29 mouse cellular contexts compared by ENCODE assay signal in genomic region chr4:146915196-146915595, GRCm38 (mm10). TPM values are rescaled to one million over a fixed set of nuclear protein-coding genes. Genes with fewer than 3 reads are reported as not detected.
DNase-seq lines count a peak whose midpoint lies in the region; ATAC-seq and TF ChIP-seq lines count a peak whose summit lies in the region.
"Had no signal": no experiment of that assay in that cellular context is flagged by ENCODE, and none has a peak within 500 bp of the region (broad histone marks: within the 10 kb centered on the region; RNA-seq: fewer than 3 reads in every experiment).

No protein-coding gene starts in this region.

- H3K36me3 ChIP-seq in hindbrain, embryonic 13.5 days = no peaks in the 10 kb centered on the region
- H3K36me3 ChIP-seq in hindbrain, embryonic 10.5 days = no peaks in the 10 kb centered on the region
- H3K36me3 ChIP-seq in stomach, embryonic 16.5 days (ENCODE audit: control insufficient read depth, insufficient read depth, low read length) = no peaks in the 10 kb centered on the region
- no peaks in the 10 kb centered on the region for H3K36me3 ChIP-seq in stomach, postnatal 0 days (ENCODE audit: control insufficient read depth, insufficient read depth, low read length)
- H3K36me3 ChIP-seq in ES-E14 (ENCODE audit: control insufficient read depth, insufficient read depth, low read length, poor library complexity, severe bottlenecking) = no peaks in the 10 kb centered on the region; the same call in 1 of the 2 replicates
- H3K36me3 ChIP-seq: embryonic facial prominence, embryonic 10.5 days; embryonic facial prominence, embryonic 12.5 days; forebrain, embryonic 15.5 days had no signal

- no peak for TF ChIP-seq CTCF in stomach, postnatal 0 days (IDR thresholded peaks at IDR 0.05; ENCODE audit: low read depth)

- DNase-seq in hindbrain, embryonic 10.5 days (ENCODE audit: low spot score) = no peak
- DNase-seq in stomach, postnatal 0 days (ENCODE audit: low spot score) = no peak
- no peak for DNase-seq in ES-E14 (ENCODE audit: low read depth, low spot score)
- DNase-seq in ZHBTc4 (ENCODE audit: low read depth, low spot score) = peak; percentile 43
- no peak for DNase-seq in cerebellum, postnatal 4 days (ENCODE audit: low spot score in 2 of 2)
- no peak for DNase-seq in lung, postnatal 14 days
- DNase-seq: adrenal gland, adult 2 months; adrenal gland, postnatal 10 days; adrenal gland, postnatal 25 days; cerebellum, adult 11 months; cerebellum, adult 18-20 months; cerebellum, adult 8-10 months; cerebellum, adult 9-11 months; cerebellum, postnatal 14 days; cerebellum, postnatal 36 days; forebrain, postnatal 0 days had no signal

- WGBS in hindbrain, embryonic 13.5 days = 94% methylated on average over 3 of the region's 3 CpGs
- 86% methylated on average over 3 of the region's 3 CpGs for whole genome bisulfite sequencing in hindbrain, embryonic 10.5 days
- WGBS in stomach, embryonic 16.5 days = 88% methylated on average over 3 of the region's 3 CpGs
- WGBS in stomach, postnatal 0 days = 82% methylated on average over 3 of the region's 3 CpGs

- peaks cover 19% of the 10 kb centered on the region for H3K9me3 ChIP-seq in hindbrain, embryonic 13.5 days
- H3K9me3 ChIP-seq in hindbrain, embryonic 10.5 days = peaks cover 24% of the 10 kb centered on the region
- peaks cover 9% of the 10 kb centered on the region for H3K9me3 ChIP-seq in stomach, embryonic 16.5 days (replicated peaks; ENCODE audit: control insufficient read depth, low read length)
- H3K9me3 ChIP-seq in stomach, postnatal 0 days (ENCODE audit: control insufficient read depth, low read length) = no peaks in the 10 kb centered on the region
- H3K9me3 ChIP-seq in ES-E14 (ENCODE audit: control insufficient read depth, insufficient read depth, low read depth, low read length) = no peaks in the 10 kb centered on the region

- 0 out of 2 replicates have a peak, but pooled peaks have one; percentile 28 for ATAC-seq in hindbrain, embryonic 13.5 days (ENCODE audit: low FRiP score)
- ATAC-seq in stomach, embryonic 16.5 days (ENCODE audit: insufficient read depth, low FRiP score) = 0 out of 2 replicates have a peak, but pooled peaks have one; percentile 17
- no peak for ATAC-seq in stomach, postnatal 0 days (ENCODE audit: low FRiP score, low TSS enrichment)
- ATAC-seq: forebrain, embryonic 13.5 days; forebrain, embryonic 15.5 days; forebrain, postnatal 0 days had no signal

- no peak overlapping the region for H3K27ac ChIP-seq in hindbrain, embryonic 13.5 days
- H3K27ac ChIP-seq in hindbrain, embryonic 10.5 days = no peak overlapping the region
- no peak overlapping the region for H3K27ac ChIP-seq in stomach, embryonic 16.5 days (ENCODE audit: low read length)
- no peak overlapping the region for H3K27ac ChIP-seq in stomach, postnatal 0 days (replicated peaks)
- H3K27ac ChIP-seq in ES-E14 (ENCODE audit: insufficient read depth, low read depth, low read length, poor library complexity, severe bottlenecking) = peak overlapping the region; percentile 40; the same call in 1 of the 2 replicates
- H3K27ac ChIP-seq: embryonic facial prominence, embryonic 10.5 days; embryonic facial prominence, embryonic 12.5 days; forebrain, embryonic 13.5 days; forebrain, embryonic 15.5 days had no signal

- in situ Hi-C loops in ES-E14 (cut with MboI; ENCODE audit: low sequenced_read_pairs in 2 of 2, unreplicated experiment in 2 of 2) = no loop called here

- TF ChIP-seq EP300 in stomach, postnatal 0 days (optimal IDR thresholded peaks at IDR 0.05) = no peak

- H3K4me2 ChIP-seq in hindbrain, embryonic 13.5 days = no peak overlapping the region
- H3K4me2 ChIP-seq in stomach, embryonic 16.5 days (ENCODE audit: low read depth, low read length) = no peak overlapping the region
- H3K4me2 ChIP-seq in stomach, postnatal 0 days (replicated peaks; ENCODE audit: low read depth) = no peak overlapping the region
- H3K4me2 ChIP-seq: embryonic facial prominence, embryonic 12.5 days; forebrain, embryonic 13.5 days; forebrain, embryonic 15.5 days had no signal

- no peak overlapping the region for H3K9ac ChIP-seq in hindbrain, embryonic 13.5 days
- H3K9ac ChIP-seq in stomach, embryonic 16.5 days (ENCODE audit: low read length) = no peak overlapping the region
- H3K9ac ChIP-seq in stomach, postnatal 0 days (ENCODE audit: low read length) = no peak overlapping the region
- no peak overlapping the region for H3K9ac ChIP-seq in ES-E14 (ENCODE audit: insufficient read depth, low read depth, low read length, poor library complexity, severe bottlenecking)
- H3K9ac ChIP-seq: embryonic facial prominence, embryonic 12.5 days; forebrain, embryonic 13.5 days; forebrain, embryonic 15.5 days; forebrain, postnatal 0 days had no signal

- H3K4me1 ChIP-seq in hindbrain, embryonic 13.5 days (replicated peaks) = no peaks in the 10 kb centered on the region
- no peaks in the 10 kb centered on the region for H3K4me1 ChIP-seq in hindbrain, embryonic 10.5 days (replicated peaks)
- H3K4me1 ChIP-seq in stomach, embryonic 16.5 days (ENCODE audit: control insufficient read depth, insufficient read depth, low read length) = no peaks in the 10 kb centered on the region
- no peaks in the 10 kb centered on the region for H3K4me1 ChIP-seq in stomach, postnatal 0 days (replicated peaks; ENCODE audit: control insufficient read depth, insufficient read depth)
- H3K4me1 ChIP-seq in ES-E14 (ENCODE audit: control insufficient read depth in 2 of 2, insufficient read depth in 2 of 2, low read length in 2 of 2, poor library complexity in 1 of 2) = 0 out of 4 replicates have a peak, but pooled peaks cover 0 to 3% of the 10 kb centered on the region in 2 experiments
- H3K4me1 ChIP-seq: embryonic facial prominence, embryonic 10.5 days; embryonic facial prominence, embryonic 12.5 days; forebrain, embryonic 13.5 days; forebrain, embryonic 15.5 days had no signal

- H3K27me3 ChIP-seq in hindbrain, embryonic 13.5 days = no peaks in the 10 kb centered on the region
- no peaks in the 10 kb centered on the region for H3K27me3 ChIP-seq in hindbrain, embryonic 10.5 days (ENCODE audit: insufficient read depth, poor library complexity, severe bottlenecking)
- no peaks in the 10 kb centered on the region for H3K27me3 ChIP-seq in stomach, embryonic 16.5 days (ENCODE audit: control insufficient read depth, insufficient read depth, low read length)
- no peaks in the 10 kb centered on the region for H3K27me3 ChIP-seq in stomach, postnatal 0 days (ENCODE audit: control insufficient read depth, insufficient read depth, low read length)
- H3K27me3 ChIP-seq: embryonic facial prominence, embryonic 12.5 days; forebrain, embryonic 13.5 days; forebrain, embryonic 15.5 days had no signal

- H3K4me3 ChIP-seq in hindbrain, embryonic 13.5 days = no peak overlapping the region
- H3K4me3 ChIP-seq in hindbrain, embryonic 10.5 days = no peak overlapping the region
- H3K4me3 ChIP-seq in stomach, embryonic 16.5 days (replicated peaks; ENCODE audit: low read length) = no peak overlapping the region
- H3K4me3 ChIP-seq in stomach, postnatal 0 days (ENCODE audit: low read depth, low read length) = no peak overlapping the region
- H3K4me3 ChIP-seq in ES-E14 (ENCODE audit: insufficient read depth in 1 of 2, low read depth in 1 of 2, low read length in 2 of 2, poor library complexity in 1 of 2, severe bottlenecking in 1 of 2) = no peak overlapping the region
- H3K4me3 ChIP-seq: embryonic facial prominence, embryonic 10.5 days; embryonic facial prominence, embryonic 12.5 days; forebrain, embryonic 13.5 days; forebrain, embryonic 15.5 days had no signal

TF ChIP-seq in ES-E14, 5 proteins besides CTCF, POLR2A, EP300 and RAD21:
- TF ChIP-seq HCFC1 (IDR thresholded peaks at IDR 0.05; ENCODE audit: borderline replicate concordance, insufficient read depth, low read length) (no peak), MAFK (IDR thresholded peaks at IDR 0.05; ENCODE audit: insufficient read depth, low read depth, low read length) (no peak), ZC3H11A (IDR thresholded peaks at IDR 0.05; ENCODE audit: borderline replicate concordance, low read depth, low read length) (no peak), ZNF384 (IDR thresholded peaks at IDR 0.05; ENCODE audit: low read depth, low read length) (no peak), CHD2 (IDR thresholded peaks at IDR 0.05; ENCODE audit: low read depth, low read length) (no peak)
TF ChIP-seq in ES-E14: peak in this region for 0.

RNA-seq across cellular contexts. Expression of gene Gm21411, which starts 5.8 kb away (rescaled TPM):
- polyA plus RNA-seq in hindbrain, embryonic 13.5 days (2015; fragmentation: Nextera tagmentation; extraction: Ambion mirVana) = not detected in 2 replicates
- polyA plus RNA-seq in hindbrain, embryonic 10.5 days (2016; fragmentation: Nextera tagmentation; extraction: Ambion mirVana) = not detected in 2 replicates
- not detected in 2 replicates for polyA plus RNA-seq in stomach, embryonic 16.5 days (2015; fragmentation: Nextera tagmentation; extraction: Ambion mirVana)
- not detected in 2 replicates for polyA plus RNA-seq in stomach, postnatal 0 days (2015; fragmentation: Nextera tagmentation; extraction: Ambion mirVana)
- total RNA-seq in ES-E14 (2012; rRNA removed) = 91.3 and 133 TPM in 2 replicates
- total RNA-seq: adrenal gland, adult 2 months; adrenal gland, postnatal 10 days; adrenal gland, postnatal 25 days; adrenal gland, postnatal 4 days; forebrain, postnatal 0 days; MEL had no signal
- polyA plus RNA-seq: adrenal gland, adult 2 months; brain, embryonic 14.5 days; C2C12; cortical plate, adult 2 months; embryonic facial prominence, embryonic 10.5 days; embryonic facial prominence, embryonic 12.5 days; embryonic facial prominence, embryonic 14.5 days; forebrain, embryonic 11.5 days; forebrain, embryonic 13.5 days; forebrain, embryonic 15.5 days; forebrain, postnatal 0 days had no signal

RNA-seq across cellular contexts. Expression of gene Zfp989, which starts 56.6 kb away (rescaled TPM):
- 0.06 TPM in 1 of 2 replicates, not detected in the other for polyA plus RNA-seq in hindbrain, embryonic 13.5 days (2015; fragmentation: Nextera tagmentation; extraction: Ambion mirVana)
- polyA plus RNA-seq in hindbrain, embryonic 10.5 days (2016; fragmentation: Nextera tagmentation; extraction: Ambion mirVana) = not detected in 2 replicates
- not detected in 2 replicates for polyA plus RNA-seq in stomach, embryonic 16.5 days (2015; fragmentation: Nextera tagmentation; extraction: Ambion mirVana)
- polyA plus RNA-seq in stomach, postnatal 0 days (2015; fragmentation: Nextera tagmentation; extraction: Ambion mirVana) = not detected in 2 replicates
- 114 and 122 TPM in 2 replicates for total RNA-seq in ES-E14 (2012; rRNA removed)
- total RNA-seq: adrenal gland, adult 2 months; adrenal gland, postnatal 10 days; forebrain, postnatal 0 days; MEL had no signal
- polyA plus RNA-seq: adrenal gland, adult 2 months; C2C12; cortical plate, adult 2 months; embryonic facial prominence, embryonic 10.5 days; embryonic facial prominence, embryonic 12.5 days; forebrain, embryonic 13.5 days; forebrain, embryonic 15.5 days; forebrain, postnatal 0 days had no signal
